Comparison of ENCODE assay signal across 8 mouse cellular contexts in genomic region chr9:57467896-57468549, GRCm38 (mm10). TPM values are rescaled to one million over a fixed set of nuclear protein-coding genes. Genes with fewer than 3 reads are reported as not detected.
DNase-seq lines count a peak whose midpoint lies in the region; ATAC-seq and TF ChIP-seq lines count a peak whose summit lies in the region.

Scamp5 (minus strand) TSS chr9:57468060.

- 2% methylated on average over 30 of the region's 48 CpGs for WGBS in embryonic facial prominence, embryonic 14.5 days
- WGBS in limb, embryonic 13.5 days, result 2% methylated on average over 48 of the region's 48 CpGs
- 2% methylated on average over 47 of the region's 48 CpGs for WGBS in midbrain, embryonic 15.5 days
- 2% methylated on average over 45 of the region's 48 CpGs for WGBS in spleen, adult 2 months

- H3K27me3 ChIP-seq in erythroblast, embryonic 14.5 days (ENCODE audit: control insufficient read depth), result peaks cover 29% of the 10 kb centered on the region
- no peaks in the 10 kb centered on the region for H3K27me3 ChIP-seq in embryonic facial prominence, embryonic 14.5 days (replicated peaks; ENCODE audit: control insufficient read depth, insufficient read depth, low read length)
- peaks cover 13% of the 10 kb centered on the region for H3K27me3 ChIP-seq in limb, embryonic 13.5 days
- H3K27me3 ChIP-seq in midbrain, embryonic 15.5 days (replicated peaks), result no peaks in the 10 kb centered on the region
- H3K27me3 ChIP-seq in spleen, adult 2 months (ENCODE audit: control insufficient read depth, insufficient read depth, low read length), result peaks cover 2% of the 10 kb centered on the region; the same call in 1 of the 2 replicates

- no peak for TF ChIP-seq POLR2A in spleen, adult 2 months (IDR thresholded peaks at IDR 0.05; ENCODE audit: low read depth, low read length)

- peak within 1 kb of the TSS; percentile 68 for H3K4me2 ChIP-seq in embryonic facial prominence, embryonic 14.5 days (ENCODE audit: low read depth, low read length)
- peak within 1 kb of the TSS; percentile 88 for H3K4me2 ChIP-seq in limb, embryonic 13.5 days (replicated peaks)
- peak within 1 kb of the TSS; percentile 79 for H3K4me2 ChIP-seq in midbrain, embryonic 15.5 days

- no peaks in the 10 kb centered on the region for H3K36me3 ChIP-seq in erythroblast, embryonic 14.5 days (ENCODE audit: control insufficient read depth)
- H3K36me3 ChIP-seq in embryonic facial prominence, embryonic 14.5 days (ENCODE audit: control insufficient read depth, insufficient read depth, low read length), result no peaks in the 10 kb centered on the region
- no peaks in the 10 kb centered on the region for H3K36me3 ChIP-seq in limb, embryonic 13.5 days
- no peaks in the 10 kb centered on the region for H3K36me3 ChIP-seq in midbrain, embryonic 15.5 days (replicated peaks)
- no peaks in the 10 kb centered on the region for H3K36me3 ChIP-seq in spleen, adult 2 months (ENCODE audit: control insufficient read depth, insufficient read depth, low read length)

- no peak for ATAC-seq in erythroblast, adult 5-6 weeks (replicated peaks; ENCODE audit: low FRiP score, poor library complexity, severe bottlenecking)
- ATAC-seq in embryonic facial prominence, embryonic 14.5 days (ENCODE audit: low read depth), result peak; percentile 95
- peak; percentile 92 for ATAC-seq in limb, embryonic 13.5 days (ENCODE audit: low FRiP score, low read depth)
- ATAC-seq in midbrain, embryonic 15.5 days (replicated peaks), result peak; percentile 95

- H3K9me3 ChIP-seq in erythroblast, embryonic 14.5 days (ENCODE audit: control insufficient read depth, low read length), result no peaks in the 10 kb centered on the region
- no peaks in the 10 kb centered on the region for H3K9me3 ChIP-seq in embryonic facial prominence, embryonic 14.5 days (ENCODE audit: control insufficient read depth, low read length)
- no peaks in the 10 kb centered on the region for H3K9me3 ChIP-seq in limb, embryonic 13.5 days
- no peaks in the 10 kb centered on the region for H3K9me3 ChIP-seq in midbrain, embryonic 15.5 days

- H3K9ac ChIP-seq in embryonic facial prominence, embryonic 14.5 days (ENCODE audit: low read depth, low read length), result peak within 1 kb of the TSS; percentile 71
- H3K9ac ChIP-seq in limb, embryonic 13.5 days, result peak within 1 kb of the TSS; percentile 79
- H3K9ac ChIP-seq in midbrain, embryonic 15.5 days, result peak within 1 kb of the TSS; percentile 83

- TF ChIP-seq CTCF in spleen, adult 2 months (IDR thresholded peaks at IDR 0.05; ENCODE audit: extremely low read depth, insufficient read depth, insufficient read length, insufficient replicate concordance), result no peak

- peak within 1 kb of the TSS; percentile 55 for H3K4me3 ChIP-seq in erythroblast, embryonic 14.5 days (replicated peaks)
- H3K4me3 ChIP-seq in embryonic facial prominence, embryonic 14.5 days (ENCODE audit: low read depth, low read length), result peak within 1 kb of the TSS; percentile 67
- H3K4me3 ChIP-seq in limb, embryonic 13.5 days, result peak within 1 kb of the TSS; percentile 68
- H3K4me3 ChIP-seq in midbrain, embryonic 15.5 days, result peak within 1 kb of the TSS; percentile 65
- H3K4me3 ChIP-seq in spleen, adult 2 months (ENCODE audit: extremely low read depth, insufficient read depth, insufficient read length), result peak within 1 kb of the TSS; percentile 51

- H3K27ac ChIP-seq in embryonic facial prominence, embryonic 14.5 days (replicated peaks; ENCODE audit: low read depth, low read length), result 0 out of 2 replicates have a peak within 1 kb of the TSS, but pooled peaks have one; percentile 2
- H3K27ac ChIP-seq in limb, embryonic 13.5 days, result no peak within 1 kb of the TSS; the same call in 1 of the 2 replicates
- peak within 1 kb of the TSS; percentile 93 for H3K27ac ChIP-seq in midbrain, embryonic 15.5 days
- H3K27ac ChIP-seq in spleen, adult 2 months (ENCODE audit: insufficient read depth, low read length), result no peak within 1 kb of the TSS

- peak; percentile 98 for DNase-seq in embryonic facial prominence, embryonic 14.5 days (ENCODE audit: low spot score)
- DNase-seq in heart, adult 9 months (ENCODE audit: low spot score in 2 of 2), result peak; percentile 83 to 86
- DNase-seq in kidney, adult 9 months, result peak; percentile 92
- peak; percentile 39 to 61 for DNase-seq in spleen, adult 2 months (ENCODE audit: low read depth in 1 of 2, low spot score in 2 of 2)

- peaks cover 11% of the 10 kb centered on the region for H3K4me1 ChIP-seq in erythroblast, embryonic 14.5 days (ENCODE audit: control insufficient read depth)
- peaks cover 8% of the 10 kb centered on the region for H3K4me1 ChIP-seq in embryonic facial prominence, embryonic 14.5 days (ENCODE audit: control insufficient read depth, insufficient read depth, low read length)
- H3K4me1 ChIP-seq in limb, embryonic 13.5 days, result peaks cover 10% of the 10 kb centered on the region
- peaks cover 26% of the 10 kb centered on the region for H3K4me1 ChIP-seq in midbrain, embryonic 15.5 days
- H3K4me1 ChIP-seq in spleen, adult 2 months (ENCODE audit: control insufficient read depth, insufficient read depth, insufficient read length), result peaks cover 6% of the 10 kb centered on the region; the same call in 1 of the 2 replicates

RNA-seq across cellular contexts. Expression of gene Scamp5, which starts in this region (rescaled TPM):
- polyA plus RNA-seq in erythroblast, embryonic 14.5 days (2012), result 0.03 and 0.05 TPM in 2 replicates
- total RNA-seq in erythroblast, adult 5-6 weeks (2015; ENCODE audit: low replicate concordance), result 1.0 TPM in 1 of 2 replicates, not detected in the other
- 0.14 and 0.17 TPM in 2 replicates for total RNA-seq in erythroblast, adult 5-6 weeks (2017; ENCODE audit: low replicate concordance)
- polyA plus RNA-seq in embryonic facial prominence, embryonic 14.5 days (2014; fragmentation: Nextera tagmentation; extraction: Ambion mirVana), result 10.9 and 14.5 TPM in 2 replicates
- 12.2 and 12.9 TPM in 2 replicates for polyA plus RNA-seq in limb, embryonic 13.5 days (2015; fragmentation: Nextera tagmentation; extraction: Ambion mirVana)
- 153 and 155 TPM in 2 replicates for polyA plus RNA-seq in midbrain, embryonic 15.5 days (2015; fragmentation: Nextera tagmentation; extraction: Ambion mirVana)
- polyA plus RNA-seq in spleen, adult 2 months (2012; rRNA removed), result 12.4 and 19.3 TPM in 2 replicates

Comparison
In these comparisons a context has a peak if more than half of its experiments do, and no peak if none do; other contexts are left out.
1. RNA of gene Scamp5 (polyA plus RNA-seq): 153 to 155 TPM in midbrain, embryonic 15.5 days, 12.4 to 19.3 TPM in spleen, adult 2 months, 12.2 to 12.9 TPM in limb, embryonic 13.5 days and 10.9 to 14.5 TPM in embryonic facial prominence, embryonic 14.5 days; 0.03 to 0.05 TPM in erythroblast, embryonic 14.5 days; every median in the first group is over 10 times any median in the second.
2. H3K27ac ChIP-seq: peak in embryonic facial prominence, embryonic 14.5 days (single experiment) and midbrain, embryonic 15.5 days (single experiment); none in limb, embryonic 13.5 days (single experiment) and spleen, adult 2 months (single experiment).
3. Peak in every context shown above with its lines, with median percentiles within 50 percentile points of each other: H3K4me3 ChIP-seq, DNase-seq, H3K4me2 ChIP-seq and H3K9ac ChIP-seq.